Mouse (Mus musculus): Measurements from ENCODE around the gene Tle4. TPM values are rescaled to one million over a fixed set of nuclear protein-coding genes. Genes with fewer than 3 reads are reported as not detected.

Tle4 gene
- polyA plus RNA-seq, 1 experiment from 2014 or later: 13.0 TPM

- H3K27ac ChIP-seq (ENCODE audit: low read depth, low read length): peak overlapping the region; percentile 91; the same call in 1 of the 2 replicates
- no peak for DNase-seq (ENCODE audit: low spot score)
These were observed 1.4 kb downstream of the Tle4 start for GRCm38 (mm10) chr19:14596358-14596940.

GRCm38 (mm10) chr19:14595390-14595997 is 2.4 kb downstream of the Tle4 start:
- no peaks in the 10 kb centered on the region for H3K36me3 ChIP-seq (ENCODE audit: control insufficient read depth, insufficient read depth, low read length)
- no peak overlapping the region for H3K27ac ChIP-seq (ENCODE audit: low read depth, low read length)
- H3K27me3 ChIP-seq (replicated peaks; ENCODE audit: control insufficient read depth, insufficient read depth, low read length): no peaks in the 10 kb centered on the region
- peak overlapping the region; percentile 75 for H3K4me2 ChIP-seq
- H3K9ac ChIP-seq (ENCODE audit: low read depth, low read length): no peak overlapping the region
- ATAC-seq (replicated peaks; ENCODE audit: low FRiP score) (no peak), DNase-seq (ENCODE audit: low spot score) (no peak)
- no peaks in the 10 kb centered on the region for H3K9me3 ChIP-seq (ENCODE audit: control insufficient read depth, low read length)
- H3K4me3 ChIP-seq (ENCODE audit: low read depth, low read length): peak overlapping the region; percentile 81
- 29% methylated on average over 11 of the region's 11 CpGs for WGBS
- H3K4me1 ChIP-seq (replicated peaks; ENCODE audit: control insufficient read depth, insufficient read depth, low read length): peaks cover 6% of the 10 kb centered on the region

More at GRCm38 (mm10) chr19:14596358-14596940, 1.4 kb downstream of the Tle4 start:
- peak overlapping the region; percentile 75 for H3K4me2 ChIP-seq
- no peaks in the 10 kb centered on the region for H3K9me3 ChIP-seq (ENCODE audit: control insufficient read depth, low read length)
- no peaks in the 10 kb centered on the region for H3K36me3 ChIP-seq (ENCODE audit: control insufficient read depth, insufficient read depth, low read length)
- H3K4me1 ChIP-seq (replicated peaks; ENCODE audit: control insufficient read depth, insufficient read depth, low read length): peaks cover 6% of the 10 kb centered on the region
- no peak for ATAC-seq (replicated peaks; ENCODE audit: low FRiP score)
- H3K9ac ChIP-seq (ENCODE audit: low read depth, low read length): peak overlapping the region; percentile 96
- WGBS: 1% methylated on average over 12 of the region's 12 CpGs
- H3K27me3 ChIP-seq (replicated peaks; ENCODE audit: control insufficient read depth, insufficient read depth, low read length): no peaks in the 10 kb centered on the region
- H3K4me3 ChIP-seq (ENCODE audit: low read depth, low read length): peak overlapping the region; percentile 81

DNA sequence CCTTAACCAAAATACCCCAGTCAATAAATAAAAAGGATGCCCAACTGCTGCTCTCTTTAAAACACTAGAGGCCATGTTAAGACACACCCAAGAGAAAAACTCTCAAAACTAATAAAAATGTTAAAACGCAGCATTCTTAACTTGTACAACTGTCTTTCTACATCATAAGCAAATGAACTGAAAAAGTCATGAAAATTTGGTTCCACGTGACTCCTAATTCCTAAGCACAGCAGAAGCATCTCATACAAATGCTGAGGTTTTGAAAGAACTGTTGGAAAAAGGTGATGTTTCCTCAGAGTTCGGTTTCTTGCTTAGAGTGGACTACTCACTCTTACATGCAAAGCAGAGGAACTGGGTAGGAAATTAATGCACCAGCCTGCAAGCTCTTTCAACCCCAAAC is 3.3 kb downstream of the Tle4 start:
- H3K9ac ChIP-seq (ENCODE audit: low read depth, low read length): no peak overlapping the region
- H3K4me1 ChIP-seq (replicated peaks; ENCODE audit: control insufficient read depth, insufficient read depth, low read length): no peaks in the 10 kb centered on the region; the same call in none of the 2 replicates
- H3K4me2 ChIP-seq: peak overlapping the region; percentile 75; the same call in 1 of the 2 replicates
- H3K27ac ChIP-seq (ENCODE audit: low read depth, low read length): no peak overlapping the region
- 0 out of 2 replicates have a peak, but pooled peaks cover 2% of the 10 kb centered on the region for H3K36me3 ChIP-seq (ENCODE audit: control insufficient read depth, insufficient read depth, low read length)
- 79% methylated on average over 3 of the region's 3 CpGs for WGBS
- no peaks in the 10 kb centered on the region for H3K9me3 ChIP-seq (ENCODE audit: control insufficient read depth, low read length)
- no peaks in the 10 kb centered on the region for H3K27me3 ChIP-seq (replicated peaks; ENCODE audit: control insufficient read depth, insufficient read depth, low read length)
- DNase-seq (ENCODE audit: low spot score): no peak
- no peak overlapping the region for H3K4me3 ChIP-seq (ENCODE audit: low read depth, low read length)
- no peak for ATAC-seq (replicated peaks; ENCODE audit: low FRiP score)

DNA sequence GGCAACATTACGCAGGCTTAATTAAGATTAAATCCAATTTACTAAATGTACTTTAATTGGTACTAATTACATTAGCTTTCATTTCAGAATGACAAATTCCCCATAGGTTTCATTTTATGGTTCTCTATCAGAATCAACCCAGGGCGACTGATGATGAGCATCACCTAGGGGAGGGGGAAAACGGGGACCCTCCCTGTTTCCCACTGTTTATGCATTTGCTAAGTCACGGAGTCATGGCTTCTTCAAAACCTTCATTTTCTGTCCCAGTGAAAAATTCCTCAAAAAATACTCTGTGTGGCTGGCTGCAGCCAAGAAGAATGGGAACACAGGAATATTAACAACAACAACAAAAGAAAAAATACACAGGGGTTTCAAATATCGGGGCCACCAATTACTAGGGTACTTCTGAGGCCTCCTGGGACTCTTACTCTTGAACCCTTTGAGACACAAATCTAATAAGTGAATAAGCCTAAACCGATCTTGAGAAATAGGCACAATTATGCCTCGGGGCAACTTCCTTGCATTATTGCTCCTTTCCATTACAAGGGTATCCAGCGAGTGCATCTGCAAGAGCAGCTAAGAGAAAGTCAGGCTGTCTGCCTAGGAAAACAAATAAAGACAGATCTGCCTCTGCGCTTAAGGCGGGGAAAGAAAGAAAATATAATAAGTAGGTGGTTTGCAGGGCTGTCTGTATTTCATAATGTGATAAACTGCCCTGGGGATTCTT is 5.9 kb downstream of the Tle4 start:
- Histone ChIP-seq H3K4me3 (ENCODE audit: low read depth, low read length) (no peak overlapping the region), H3K27ac (ENCODE audit: low read depth, low read length) (no peak overlapping the region), H3K36me3 (ENCODE audit: control insufficient read depth, insufficient read depth, low read length) (0 out of 2 replicates have a peak, but pooled peaks cover 2% of the 10 kb centered on the region), H3K4me1 (replicated peaks; ENCODE audit: control insufficient read depth, insufficient read depth, low read length) (peaks cover 4% of the 10 kb centered on the region; the same call in 1 of the 2 replicates), H3K4me2 (no peak overlapping the region), H3K9me3 (ENCODE audit: control insufficient read depth, low read length) (no peaks in the 10 kb centered on the region), H3K27me3 (replicated peaks; ENCODE audit: control insufficient read depth, insufficient read depth, low read length) (no peaks in the 10 kb centered on the region), H3K9ac (ENCODE audit: low read depth, low read length) (no peak overlapping the region)
- WGBS: 85% methylated on average over 10 of the region's 10 CpGs
- ATAC-seq (replicated peaks; ENCODE audit: low FRiP score) (no peak), DNase-seq (ENCODE audit: low spot score) (no peak)

DNA sequence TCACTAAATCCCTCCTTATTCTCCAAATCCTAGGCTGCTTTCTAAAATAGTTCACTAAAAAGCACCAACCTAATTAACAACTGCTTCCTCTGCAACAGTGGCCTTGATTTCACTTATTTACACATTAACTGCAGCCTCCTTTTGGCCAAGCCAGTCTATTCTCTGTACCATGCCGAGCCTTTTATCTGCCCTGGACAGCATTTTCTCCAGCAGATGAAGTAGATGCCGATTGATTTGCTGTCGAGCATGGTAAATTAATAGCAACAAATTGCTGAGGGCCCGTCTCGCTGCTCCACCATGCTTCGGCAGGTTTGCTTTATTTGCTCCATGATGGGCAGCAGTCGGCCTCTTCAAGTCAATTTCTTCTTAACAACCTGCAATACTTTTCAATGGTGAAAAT is 7.7 kb downstream of the Tle4 start:
- ATAC-seq (replicated peaks; ENCODE audit: low FRiP score) (no peak), DNase-seq (ENCODE audit: low spot score) (no peak)
- Histone ChIP-seq H3K4me3 (ENCODE audit: low read depth, low read length) (no peak overlapping the region), H3K9me3 (ENCODE audit: control insufficient read depth, low read length) (no peaks in the 10 kb centered on the region), H3K4me2 (no peak overlapping the region), H3K9ac (ENCODE audit: low read depth, low read length) (no peak overlapping the region), H3K4me1 (replicated peaks; ENCODE audit: control insufficient read depth, insufficient read depth, low read length) (peaks cover 7% of the 10 kb centered on the region; the same call in 1 of the 2 replicates), H3K27ac (ENCODE audit: low read depth, low read length) (no peak overlapping the region), H3K27me3 (replicated peaks; ENCODE audit: control insufficient read depth, insufficient read depth, low read length) (no peaks in the 10 kb centered on the region), H3K36me3 (ENCODE audit: control insufficient read depth, insufficient read depth, low read length) (0 out of 2 replicates have a peak, but pooled peaks cover 4% of the 10 kb centered on the region)
- 67% methylated on average over 7 of the region's 7 CpGs for WGBS

DNA sequence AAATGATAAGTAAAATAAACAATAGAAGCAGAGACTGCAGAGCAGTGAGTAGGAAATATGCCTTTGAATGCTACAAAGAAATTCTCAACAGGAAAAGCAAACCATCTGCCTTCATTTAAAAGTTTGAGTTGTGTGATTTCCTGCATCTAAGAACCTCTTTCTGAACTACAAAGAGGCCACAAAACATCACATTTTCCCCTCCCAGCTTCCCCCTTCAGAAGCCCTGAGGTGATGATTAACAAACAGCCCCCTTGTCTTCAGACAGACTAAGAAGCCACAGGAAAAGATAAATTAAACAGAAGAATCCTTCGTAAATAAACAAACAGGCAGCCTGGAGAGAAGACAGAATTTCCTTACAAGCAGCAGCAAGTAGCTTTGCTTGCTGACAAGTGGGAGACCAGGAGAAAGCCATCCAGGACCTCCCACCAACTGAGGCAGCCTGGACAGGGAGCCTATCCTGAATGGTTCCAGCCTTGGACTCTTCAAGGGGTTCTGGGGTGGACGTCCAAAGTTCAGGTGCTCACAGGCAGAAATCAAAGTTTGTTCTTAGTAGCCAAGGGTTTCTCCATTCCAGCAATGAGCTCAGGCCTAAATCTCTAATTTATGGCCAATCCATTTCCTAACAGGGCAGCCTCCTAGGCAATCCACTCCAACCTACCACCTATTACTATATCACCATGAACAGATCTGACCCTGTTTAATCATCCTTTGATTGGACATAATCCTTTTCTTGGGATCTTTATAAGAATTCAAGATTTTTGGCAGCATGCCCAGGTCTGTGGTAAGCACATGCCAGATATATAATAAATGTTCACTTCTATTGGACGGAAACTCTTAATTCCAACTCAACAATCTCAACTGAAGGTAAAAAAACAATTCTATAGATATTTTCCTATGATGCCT is 9.4 kb downstream of the Tle4 start:
- no peak for DNase-seq (ENCODE audit: low spot score)
- Histone ChIP-seq H3K4me2 (no peak overlapping the region), H3K9ac (ENCODE audit: low read depth, low read length) (no peak overlapping the region), H3K4me3 (ENCODE audit: low read depth, low read length) (no peak overlapping the region), H3K27me3 (replicated peaks; ENCODE audit: control insufficient read depth, insufficient read depth, low read length) (no peaks in the 10 kb centered on the region), H3K27ac (ENCODE audit: low read depth, low read length) (no peak overlapping the region), H3K36me3 (ENCODE audit: control insufficient read depth, insufficient read depth, low read length) (0 out of 2 replicates have a peak, but pooled peaks cover 4% of the 10 kb centered on the region), H3K4me1 (replicated peaks; ENCODE audit: control insufficient read depth, insufficient read depth, low read length) (peaks cover 7% of the 10 kb centered on the region; the same call in 1 of the 2 replicates), H3K9me3 (ENCODE audit: control insufficient read depth, low read length) (no peaks in the 10 kb centered on the region)
- WGBS: 42% methylated on average over 3 of the region's 3 CpGs
- no peak for ATAC-seq (replicated peaks; ENCODE audit: low FRiP score)

DNA sequence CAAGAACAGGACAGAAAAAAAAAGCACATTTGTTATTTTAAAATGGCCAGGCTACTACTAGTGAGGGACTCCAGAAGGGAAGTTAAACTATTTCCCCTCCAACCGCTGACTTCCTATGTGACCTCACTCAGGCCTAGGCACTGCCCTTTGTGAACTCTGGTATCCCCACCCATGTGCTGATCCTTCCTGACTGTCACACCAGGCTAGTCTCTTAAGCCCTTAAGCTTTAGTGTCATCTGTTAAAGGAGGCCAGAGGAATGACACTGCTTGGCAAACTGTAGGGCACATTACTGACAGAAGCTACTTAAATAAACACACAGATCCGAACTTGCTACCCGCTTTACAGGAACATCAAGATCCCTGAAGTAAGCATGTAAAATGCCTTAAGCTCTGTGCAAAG is 11.7 kb downstream of the Tle4 start:
- Histone ChIP-seq H3K27ac (ENCODE audit: low read depth, low read length) (no peak overlapping the region), H3K9ac (ENCODE audit: low read depth, low read length) (no peak overlapping the region), H3K4me1 (replicated peaks; ENCODE audit: control insufficient read depth, insufficient read depth, low read length) (peaks cover 7% of the 10 kb centered on the region; the same call in 1 of the 2 replicates), H3K4me2 (no peak overlapping the region), H3K27me3 (replicated peaks; ENCODE audit: control insufficient read depth, insufficient read depth, low read length) (no peaks in the 10 kb centered on the region), H3K4me3 (ENCODE audit: low read depth, low read length) (no peak overlapping the region), H3K36me3 (ENCODE audit: control insufficient read depth, insufficient read depth, low read length) (0 out of 2 replicates have a peak, but pooled peaks cover 4% of the 10 kb centered on the region), H3K9me3 (ENCODE audit: control insufficient read depth, low read length) (no peaks in the 10 kb centered on the region)
- no peak for DNase-seq (ENCODE audit: low spot score)
- 48% methylated on average over 3 of the region's 3 CpGs for WGBS
- 0 out of 2 replicates have a peak, but pooled peaks have one; percentile 60 for ATAC-seq (replicated peaks; ENCODE audit: low FRiP score)

GRCm38 (mm10) chr19:14585731-14586130 is 12.1 kb downstream of the Tle4 start:
- Histone ChIP-seq H3K27me3 (replicated peaks; ENCODE audit: control insufficient read depth, insufficient read depth, low read length) (no peaks in the 10 kb centered on the region), H3K4me3 (ENCODE audit: low read depth, low read length) (no peak overlapping the region), H3K4me1 (replicated peaks; ENCODE audit: control insufficient read depth, insufficient read depth, low read length) (peaks cover 7% of the 10 kb centered on the region; the same call in 1 of the 2 replicates), H3K36me3 (ENCODE audit: control insufficient read depth, insufficient read depth, low read length) (0 out of 2 replicates have a peak, but pooled peaks cover 4% of the 10 kb centered on the region), H3K27ac (ENCODE audit: low read depth, low read length) (no peak overlapping the region), H3K9me3 (ENCODE audit: control insufficient read depth, low read length) (no peaks in the 10 kb centered on the region), H3K4me2 (no peak overlapping the region), H3K9ac (ENCODE audit: low read depth, low read length) (no peak overlapping the region)
- DNase-seq (ENCODE audit: low spot score) (no peak), ATAC-seq (replicated peaks; ENCODE audit: low FRiP score) (no peak)
- 67% methylated on average over 4 of the region's 4 CpGs for WGBS
